Mouse (Mus musculus) neutrophil, adult 83 days (primary cell): Measurements from ENCODE around the gene Spin2-ps6. TPM values are rescaled to one million over a fixed set of nuclear protein-coding genes. Genes with fewer than 3 reads are reported as not detected.

Experiments
- total RNA-seq, 2 experiments: library from RNA; stranded (reverse); gene quantifications; one replicate each; pipeline ENCODE4 v1.2.4; 2023

Spin2-ps6 gene
- not detected for total RNA-seq

GRCm38 (mm10) chrX:33234569-33234968 is at the start of gene Spin2-ps6:
Gene Spin2-ps6, plus strand, starts transcription at chrX:33234869.

Other genes starting within 250 kb of the Spin2-ps6 start
- gene Btbd35f12, start 78.5 kb downstream of the Spin2-ps6 start, total RNA-seq = not detected